Mouse (Mus musculus): ENCODE results near the gene Dmrt1.

The Dmrt1 gene

GRCm38 (mm10) chr19:25505360-25506196 lies at the start of gene Dmrt1:
Gene Dmrt1 (plus strand): TSS chr19:25505618.
- DNase-seq: peak; percentile 14 to 31

- DNase-seq: no peak
Measured at GRCm38 (mm10) chr19:25460760-25461159, 44.7 kb upstream of the Dmrt1 start.

GRCm38 (mm10) chr19:25461553-25462320 lies 43.7 kb upstream of the Dmrt1 start:
- no peak for DNase-seq

- DNase-seq: peak; percentile 21 to 39
Measured at GRCm38 (mm10) chr19:25475806-25476205, 29.6 kb upstream of the Dmrt1 start.

GRCm38 (mm10) chr19:25479152-25479669 lies 26.2 kb upstream of the Dmrt1 start:
- no peak for DNase-seq

- no peak for DNase-seq
Measured at GRCm38 (mm10) chr19:25480820-25481219, 24.6 kb upstream of the Dmrt1 start.

GRCm38 (mm10) chr19:25486561-25486960 lies 18.9 kb upstream of the Dmrt1 start:
- no peak for DNase-seq

GRCm38 (mm10) chr19:25487350-25487749 lies 18.1 kb upstream of the Dmrt1 start:
- no peak for DNase-seq

GRCm38 (mm10) chr19:25488546-25488945 lies 16.9 kb upstream of the Dmrt1 start:
- DNase-seq: no peak

- no peak for DNase-seq
Measured at GRCm38 (mm10) chr19:25489546-25489945, 15.9 kb upstream of the Dmrt1 start.

GRCm38 (mm10) chr19:25497434-25497833 lies 8.0 kb upstream of the Dmrt1 start:
- DNase-seq: no peak

- no peak for DNase-seq
Measured at GRCm38 (mm10) chr19:25504878-25505277, 540 bp upstream of the Dmrt1 start.

GRCm38 (mm10) chr19:25506616-25507015 lies 1.2 kb downstream of the Dmrt1 start:
- peak; percentile 21 to 34 for DNase-seq

GRCm38 (mm10) chr19:25514986-25515530 lies 9.6 kb downstream of the Dmrt1 start:
- DNase-seq: no peak

- DNase-seq: no peak
Measured at GRCm38 (mm10) chr19:25524156-25524555, 18.7 kb downstream of the Dmrt1 start.

GRCm38 (mm10) chr19:25525726-25526125 lies 20.3 kb downstream of the Dmrt1 start:
- no peak for DNase-seq

GRCm38 (mm10) chr19:25529673-25530072 lies 24.3 kb downstream of the Dmrt1 start:
- DNase-seq: peak; percentile 26 to 49

GRCm38 (mm10) chr19:25545714-25546340 lies 40.4 kb downstream of the Dmrt1 start:
- peak; percentile 72 to 74 for DNase-seq

- DNase-seq: no peak
Measured at GRCm38 (mm10) chr19:25547086-25547643, 41.7 kb downstream of the Dmrt1 start.

- DNase-seq: no peak
Measured at GRCm38 (mm10) chr19:25550346-25550745, 44.9 kb downstream of the Dmrt1 start.

GRCm38 (mm10) chr19:25551053-25551452 lies 45.6 kb downstream of the Dmrt1 start:
- no peak for DNase-seq

GRCm38 (mm10) chr19:25564430-25564829 lies 59.0 kb downstream of the Dmrt1 start:
- DNase-seq: no peak

- DNase-seq: no peak
Measured at GRCm38 (mm10) chr19:25569778-25570177, 64.4 kb downstream of the Dmrt1 start.

Measured in cerebellum, postnatal 10 days (tissue).